Mouse (Mus musculus) heart, adult 10 weeks (tissue): ENCODE results near the gene Gar1. TPM values are rescaled to one million over a fixed set of nuclear protein-coding genes. Genes with fewer than 3 reads are reported as not detected.

ENCODE experiments used
- polyA plus RNA-seq: library from polyadenylated mRNA; stranded (reverse); fragments of 350-450 nt; fragmentation: Illumina TruSeq; extraction: RNeasy Lipid Tissue Mini Kit (QIAGEN cat#74804); gene quantifications from one replicate; pipeline ENCODE4 v1.2.3, GENCODE M21; 2014; ENCODE audit warnings: low read depth, low replicate concordance

The Gar1 gene
- 20.3 TPM for polyA plus RNA-seq

DNA sequence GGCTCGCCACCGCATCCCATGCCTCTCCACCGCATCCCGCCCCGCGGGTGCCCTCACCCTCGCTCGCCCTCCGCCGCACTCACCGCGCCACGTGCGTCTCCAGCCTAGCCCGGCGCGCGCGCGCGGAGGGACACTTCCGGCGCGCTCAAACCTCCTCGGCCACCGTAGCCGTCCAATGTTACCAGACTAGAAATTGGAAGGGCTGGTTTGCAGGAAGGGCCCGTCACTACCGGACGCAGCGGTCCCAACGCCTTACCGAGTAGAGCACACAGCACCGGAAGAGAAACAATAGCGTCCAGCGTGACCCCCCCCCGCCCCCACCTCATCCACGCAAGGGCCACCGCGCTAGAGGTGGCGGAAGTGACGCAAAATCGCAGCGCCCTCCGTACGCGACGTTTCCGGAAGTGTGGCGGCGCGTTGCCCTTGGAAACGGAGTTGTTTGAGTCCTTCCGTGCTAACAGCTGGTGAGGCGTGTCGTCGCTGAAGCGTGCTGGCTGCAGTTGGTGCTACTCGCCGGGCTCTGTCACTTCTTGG lies at the start of gene Gar1:
TSS of gene Gar1 (minus strand) at position 362 of the 534 bp plus-strand sequence.

DNA sequence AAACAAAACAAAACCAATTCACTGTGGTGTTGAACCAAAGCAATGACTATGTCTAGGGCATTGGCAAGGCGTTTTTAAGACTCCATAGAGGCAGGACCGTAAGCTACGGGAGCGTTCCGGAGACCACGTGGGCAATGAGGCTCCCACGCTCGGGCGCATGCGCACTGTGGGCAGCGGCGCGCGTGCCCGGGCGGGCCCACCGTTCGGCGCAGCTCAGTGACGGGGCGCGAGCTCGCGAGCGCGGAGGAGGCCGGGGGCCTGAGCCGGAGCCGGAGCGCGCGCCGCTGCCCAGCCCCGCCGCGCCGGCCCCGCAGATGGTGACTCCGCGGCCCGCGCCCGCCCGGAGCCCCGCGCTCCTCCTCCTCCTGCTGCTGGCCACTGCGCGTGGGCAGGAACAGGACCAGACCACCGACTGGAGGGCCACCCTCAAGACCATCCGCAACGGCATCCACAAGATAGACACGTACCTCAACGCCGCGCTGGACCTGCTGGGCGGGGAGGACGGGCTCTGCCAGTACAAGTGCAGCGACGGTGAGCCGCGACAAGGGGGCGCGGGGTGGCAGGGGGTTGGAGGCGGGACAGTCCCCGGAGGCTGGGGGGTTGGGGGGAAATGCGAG lies 47.3 kb upstream of the Gar1 start, which contains the start of gene Pla2g12a:
TSS of gene Pla2g12a (plus strand) at position 202 of the 617 bp plus-strand sequence.

DNA sequence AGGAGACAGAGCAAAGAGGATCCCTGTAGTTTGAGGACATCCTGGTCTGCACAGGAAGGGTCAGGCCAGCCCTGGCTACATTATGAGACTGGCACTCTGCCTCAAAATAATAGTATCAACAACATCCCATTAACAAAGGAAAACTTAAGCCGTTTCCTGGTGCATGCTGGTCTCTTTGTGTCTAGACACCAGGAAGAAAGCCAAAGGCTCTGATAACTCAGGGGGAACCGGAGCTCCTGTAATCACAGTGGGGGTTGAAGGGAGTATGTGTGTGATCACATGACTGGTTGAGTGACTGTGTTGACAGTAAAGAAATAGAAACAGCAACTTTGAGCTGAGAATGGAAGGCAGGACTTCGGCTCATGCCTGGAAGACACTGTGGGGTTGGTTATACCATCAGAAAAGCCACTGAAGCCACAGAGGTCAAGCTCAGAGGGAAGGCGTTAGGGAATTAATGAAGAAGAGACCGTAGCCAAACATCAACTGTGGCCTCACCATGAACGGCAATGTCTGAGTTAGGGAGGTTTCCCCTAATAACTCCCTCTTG lies 4.3 kb upstream of the Gar1 start, which contains the start of gene Cfi:
TSS of gene Cfi (plus strand) at position 497 of the 547 bp plus-strand sequence.

DNA sequence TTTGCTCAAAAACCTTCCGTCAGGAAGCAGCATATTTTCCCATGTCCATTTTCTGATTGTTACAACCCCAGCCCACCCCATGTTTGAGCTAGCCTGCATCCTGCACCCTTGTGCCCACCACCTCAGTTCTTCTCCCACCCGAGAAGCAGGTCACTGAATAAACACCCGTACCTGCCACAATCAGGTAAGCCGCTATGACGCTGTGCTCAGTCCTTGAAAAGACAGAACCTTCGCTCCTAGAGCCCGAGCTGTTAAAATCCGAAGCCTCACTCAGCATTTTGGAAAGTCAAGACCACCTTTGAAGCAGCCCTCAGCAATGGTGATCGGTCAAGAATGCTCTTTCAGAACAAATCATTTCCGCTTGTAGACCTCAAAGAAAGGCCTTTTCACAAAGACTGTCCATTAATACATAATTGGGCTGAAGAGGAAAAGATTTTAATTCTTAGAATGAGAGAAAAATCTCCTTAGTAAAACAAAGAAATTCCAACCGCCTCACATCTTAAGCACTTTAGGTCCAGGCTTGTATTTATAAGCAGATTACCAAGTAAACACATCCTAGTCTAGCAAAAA lies 8.9 kb downstream of the Gar1 start, which contains the start of gene Rrh:
TSS of gene Rrh (minus strand) at position 382 of the 570 bp plus-strand sequence.

DNA sequence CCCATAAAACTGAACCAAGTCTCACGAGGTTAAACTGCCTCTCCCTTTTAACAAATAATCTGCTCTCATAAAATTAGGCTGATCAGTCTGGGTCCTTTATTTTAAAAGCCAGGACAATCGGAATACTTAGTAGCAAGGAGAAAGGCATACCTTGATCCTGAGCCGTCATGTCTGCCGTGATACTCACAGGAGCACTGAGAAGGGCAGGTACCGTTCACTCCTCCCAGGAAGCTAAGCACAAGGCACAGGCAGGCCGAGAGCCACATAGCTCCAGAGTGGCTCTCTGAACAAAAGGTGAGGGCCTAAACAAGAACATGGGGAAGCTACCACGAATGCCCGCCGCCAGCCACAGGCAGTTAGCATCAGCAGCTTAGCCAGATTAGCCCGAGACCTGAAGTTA lies 27.4 kb downstream of the Gar1 start, which contains the start of gene Lrit3:
TSS of gene Lrit3 (minus strand) at position 266 of the 400 bp plus-strand sequence.

Other genes starting within 250 kb of the Gar1 start
- 7.9 TPM for gene Egf, start 76.1 kb downstream of the Gar1 start, polyA plus RNA-seq
- gene Lrit3, start 27.4 kb downstream of the Gar1 start, polyA plus RNA-seq, result not detected
- gene Rrh, start 8.8 kb downstream of the Gar1 start, polyA plus RNA-seq, result not detected
- 0.50 TPM for gene Cfi, start 4.5 kb upstream of the Gar1 start, polyA plus RNA-seq
- gene Pla2g12a, start 47.2 kb upstream of the Gar1 start, polyA plus RNA-seq, result 65.2 TPM
- 14.2 TPM for gene Casp6, start 70.0 kb upstream of the Gar1 start, polyA plus RNA-seq
- 4.5 TPM for gene Mcub, start 138.8 kb upstream of the Gar1 start, polyA plus RNA-seq
- 34.0 TPM for gene Sec24b, start 230.2 kb upstream of the Gar1 start, polyA plus RNA-seq